Mouse (Mus musculus): ENCODE measurements around the gene Palm2.
"Not testable (repeated sequence)": the region's sequence is repeated elsewhere in the genome, so short reads cannot be mapped to it uniquely, and the experiment has no call there.

Palm2 gene

GRCm38 (mm10) chr4:57433941-57434704, at the start of gene Palm2:
Palm2 (plus strand) TSS chr4:57434247.
- DNase-seq, result peak; percentile 38

- no peak for DNase-seq
Measured at GRCm38 (mm10) chr4:57384355-57384754, 49.7 kb upstream of the Palm2 start.

- DNase-seq, result no peak
Measured at GRCm38 (mm10) chr4:57391103-57391502, 42.9 kb upstream of the Palm2 start.

- DNase-seq, result no peak
Measured at GRCm38 (mm10) chr4:57396414-57396813, 37.6 kb upstream of the Palm2 start.

GRCm38 (mm10) chr4:57412385-57412784, 21.7 kb upstream of the Palm2 start:
- not testable (repeated sequence) for DNase-seq

- DNase-seq, result no peak
Measured at GRCm38 (mm10) chr4:57413016-57413415, 21.0 kb upstream of the Palm2 start.

- DNase-seq, result not testable (repeated sequence)
Measured at GRCm38 (mm10) chr4:57413670-57414069, 20.4 kb upstream of the Palm2 start.

- DNase-seq, result no peak
Measured at GRCm38 (mm10) chr4:57424011-57424410, 10.0 kb upstream of the Palm2 start.

GRCm38 (mm10) chr4:57428317-57428716, 5.7 kb upstream of the Palm2 start:
- no peak for DNase-seq

- DNase-seq, result no peak
Measured at GRCm38 (mm10) chr4:57434705-57435360, 786 bp downstream of the Palm2 start.

- no peak for DNase-seq
Measured at GRCm38 (mm10) chr4:57436286-57436685, 2.2 kb downstream of the Palm2 start.

GRCm38 (mm10) chr4:57446082-57446481, 12.0 kb downstream of the Palm2 start:
- DNase-seq, result no peak

GRCm38 (mm10) chr4:57446854-57447444, 12.9 kb downstream of the Palm2 start:
- no peak for DNase-seq

GRCm38 (mm10) chr4:57451896-57452295, 17.8 kb downstream of the Palm2 start:
- peak; percentile 71 for DNase-seq

- no peak for DNase-seq
Measured at GRCm38 (mm10) chr4:57452661-57453060, 18.6 kb downstream of the Palm2 start.

GRCm38 (mm10) chr4:57462378-57462777, 28.3 kb downstream of the Palm2 start:
- DNase-seq, result peak; percentile 46

- no peak for DNase-seq
Measured at GRCm38 (mm10) chr4:57482435-57482834, 48.4 kb downstream of the Palm2 start.

GRCm38 (mm10) chr4:57486392-57486791, 52.3 kb downstream of the Palm2 start:
- DNase-seq, result no peak

- DNase-seq, result no peak
Measured at GRCm38 (mm10) chr4:57489887-57490286, 55.8 kb downstream of the Palm2 start.

- no peak for DNase-seq
Measured at GRCm38 (mm10) chr4:57504792-57505191, 70.7 kb downstream of the Palm2 start.

- DNase-seq, result no peak
Measured at GRCm38 (mm10) chr4:57510576-57510975, 76.5 kb downstream of the Palm2 start.

GRCm38 (mm10) chr4:57511734-57512133, 77.7 kb downstream of the Palm2 start:
- no peak for DNase-seq

- DNase-seq, result no peak
Measured at GRCm38 (mm10) chr4:57513241-57513933, 79.3 kb downstream of the Palm2 start.

Data from lung, postnatal 14 days (tissue).